Mouse (Mus musculus): ENCODE data around the gene Apof.

DNA sequence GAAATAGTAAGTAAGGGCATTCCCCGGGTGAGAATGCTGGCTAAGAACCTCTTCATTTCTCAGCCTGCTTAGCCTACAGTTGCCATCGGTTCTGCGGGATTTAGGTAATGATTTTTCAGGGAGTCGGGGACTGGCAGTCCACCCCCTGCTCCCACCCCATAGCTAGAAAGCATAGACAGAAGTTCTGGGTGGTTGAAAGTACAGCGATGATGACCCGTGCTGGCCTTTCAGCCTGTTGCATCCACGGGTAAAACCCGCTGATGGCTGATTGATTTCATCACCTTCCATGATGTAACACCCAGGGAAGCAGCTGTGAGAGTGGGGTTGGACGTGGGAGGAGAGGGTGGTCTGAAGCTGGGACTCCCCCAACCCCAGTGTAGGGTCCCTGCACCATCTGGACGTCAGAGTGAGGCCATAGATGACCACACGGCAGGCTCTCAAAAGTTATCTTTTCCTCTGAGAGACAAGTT, 30.3 kb downstream of the Apof start, which contains the start of gene Il23a:
- no peak for TF ChIP-seq CTCF (IDR thresholded peaks at IDR 0.05; ENCODE audit: insufficient read depth, low read length)
- no peak for TF ChIP-seq POLR2A (IDR thresholded peaks at IDR 0.05; ENCODE audit: borderline replicate concordance, extremely low read depth, low read depth, low read length)

All from lung, adult 2 months (tissue).